Mouse (Mus musculus): ENCODE data around the gene Ciapin1. TPM values are rescaled to one million over a fixed set of nuclear protein-coding genes. Genes with fewer than 3 reads are reported as not detected.

The Ciapin1 gene
- total RNA-seq, 2 experiments from 2014 or later: 84.1 to 89.3 TPM

DNA sequence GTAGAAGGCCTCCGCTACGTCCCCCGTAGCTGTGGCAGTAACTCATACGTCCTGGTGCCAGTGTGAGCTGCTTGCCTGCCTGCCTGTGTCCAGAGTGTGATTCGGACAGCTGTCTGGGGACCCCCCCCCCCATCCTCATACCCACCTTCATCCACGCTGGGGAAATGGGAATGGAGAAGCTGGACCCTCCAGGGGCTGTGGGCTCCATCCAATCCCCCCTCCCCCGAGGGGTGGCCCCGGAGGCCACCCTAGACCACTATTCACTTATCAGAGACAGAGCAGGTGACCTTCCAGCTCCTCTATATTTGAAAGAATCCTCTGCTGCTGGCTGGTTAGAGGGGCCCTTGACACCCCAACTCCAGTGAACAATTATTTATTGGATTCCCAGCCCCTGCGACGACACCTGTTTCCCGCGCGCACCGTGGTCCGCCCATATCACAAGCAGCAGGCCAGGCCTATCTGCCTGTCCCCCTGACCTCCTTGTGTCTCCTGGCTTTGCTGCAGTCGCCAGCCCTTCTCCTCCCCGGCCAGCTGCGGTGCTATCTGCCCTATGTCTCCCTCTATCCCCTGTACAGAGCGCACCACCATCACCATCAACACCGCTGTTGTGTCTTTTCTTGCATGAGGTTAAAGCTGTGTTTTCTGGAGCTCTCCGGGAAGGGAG is 57.5 kb downstream of the Ciapin1 start:
- DNase-seq (ENCODE audit: low spot score in 2 of 2): no peak

DNA sequence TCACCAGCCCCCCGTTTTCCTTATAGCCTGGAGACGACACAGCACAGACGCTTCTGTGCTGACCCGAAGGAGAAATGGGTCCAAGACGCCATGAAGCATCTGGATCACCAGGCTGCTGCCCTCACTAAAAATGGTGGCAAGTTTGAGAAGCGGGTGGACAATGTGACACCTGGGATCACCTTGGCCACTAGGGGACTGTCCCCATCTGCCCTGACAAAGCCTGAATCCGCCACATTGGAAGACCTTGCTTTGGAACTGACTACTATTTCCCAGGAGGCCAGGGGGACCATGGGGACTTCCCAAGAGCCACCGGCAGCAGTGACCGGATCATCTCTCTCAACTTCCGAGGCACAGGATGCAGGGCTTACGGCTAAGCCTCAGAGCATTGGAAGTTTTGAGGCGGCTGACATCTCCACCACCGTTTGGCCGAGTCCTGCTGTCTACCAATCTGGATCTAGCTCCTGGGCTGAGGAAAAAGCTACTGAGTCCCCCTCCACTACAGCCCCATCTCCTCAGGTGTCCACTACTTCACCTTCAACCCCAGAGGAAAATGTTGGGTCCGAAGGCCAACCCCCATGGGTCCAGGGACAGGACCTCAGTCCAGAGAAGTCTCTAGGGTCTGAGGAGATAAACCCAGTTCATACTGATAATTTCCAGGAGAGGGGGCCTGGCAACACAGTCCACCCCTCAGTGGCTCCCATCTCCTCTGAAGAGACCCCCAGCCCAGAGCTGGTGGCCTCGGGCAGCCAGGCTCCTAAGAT is 58.4 kb downstream of the Ciapin1 start:
- no peak for DNase-seq (ENCODE audit: low spot score in 2 of 2)

DNA sequence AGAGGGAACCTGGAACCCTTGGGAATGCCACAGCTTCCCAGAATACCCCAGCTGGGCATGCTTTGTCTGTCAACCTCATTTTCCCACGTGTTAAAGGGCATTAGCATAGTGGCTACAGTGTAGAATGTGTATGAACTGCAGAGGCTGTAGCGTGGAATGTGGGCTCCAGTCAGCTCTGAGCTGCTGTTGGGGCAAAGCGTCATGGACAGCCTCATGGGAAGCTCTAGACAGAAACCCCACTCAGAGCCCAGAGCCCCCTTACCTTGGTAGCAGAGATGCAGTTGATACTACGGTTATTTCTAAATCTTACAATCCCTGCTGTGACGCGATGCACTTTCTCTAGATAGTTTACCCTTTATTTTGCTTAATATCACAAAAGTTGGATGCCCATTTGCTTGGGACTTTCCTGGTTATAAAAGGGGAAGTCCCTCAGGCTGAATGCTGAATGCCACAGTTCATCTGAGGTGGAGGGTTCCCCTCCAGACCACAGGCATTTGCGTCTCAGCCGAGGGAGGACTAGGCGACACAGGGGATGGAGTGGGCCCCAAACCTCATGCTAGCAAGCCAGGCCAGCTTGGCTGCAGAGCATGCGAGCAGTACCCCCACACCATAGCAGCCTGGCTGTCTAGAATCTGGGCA is 59.1 kb downstream of the Ciapin1 start:
- DNase-seq (ENCODE audit: low spot score in 2 of 2): no peak

DNA sequence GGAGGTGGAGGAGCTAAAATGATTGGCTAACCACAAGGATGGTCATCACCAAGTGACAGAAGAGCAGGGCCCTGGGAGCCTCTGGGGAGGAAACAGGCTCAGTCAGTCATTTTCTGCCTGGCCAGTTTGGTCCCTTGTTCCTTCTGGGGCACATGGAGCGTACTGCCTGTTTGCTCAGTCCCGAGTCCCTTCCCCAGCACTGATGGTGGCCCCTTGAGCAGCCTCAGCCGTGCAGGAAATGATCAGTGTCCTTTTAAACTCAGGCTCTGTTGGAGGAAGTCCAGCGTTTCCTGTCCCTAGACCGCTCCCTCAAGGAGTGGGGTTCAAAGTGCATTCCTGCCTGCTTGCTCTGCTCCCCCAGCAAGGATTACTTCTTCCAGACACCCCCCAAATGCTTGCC is 59.7 kb downstream of the Ciapin1 start:
- no peak for DNase-seq (ENCODE audit: low spot score in 2 of 2)

DNA sequence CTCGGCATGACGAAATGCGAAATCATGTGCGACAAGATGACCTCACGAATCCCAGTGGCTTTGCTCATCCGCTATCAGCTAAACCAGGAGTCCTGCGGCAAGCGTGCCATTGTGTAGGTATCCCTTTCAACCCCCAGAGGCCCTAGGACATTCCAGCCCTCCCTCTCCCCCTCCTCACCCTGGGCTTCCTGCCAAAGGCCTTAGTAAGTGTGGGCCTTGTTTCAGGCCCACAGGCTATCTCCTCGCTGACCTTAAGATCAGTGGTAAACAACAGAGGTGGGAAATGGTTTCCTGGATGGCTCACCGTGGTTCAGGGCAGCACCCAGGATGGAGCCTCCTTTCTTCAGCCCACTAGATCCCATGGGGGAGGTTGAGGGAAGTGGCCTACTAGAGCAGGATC is 60.1 kb downstream of the Ciapin1 start:
- no peak for DNase-seq (ENCODE audit: low spot score in 2 of 2)

DNA sequence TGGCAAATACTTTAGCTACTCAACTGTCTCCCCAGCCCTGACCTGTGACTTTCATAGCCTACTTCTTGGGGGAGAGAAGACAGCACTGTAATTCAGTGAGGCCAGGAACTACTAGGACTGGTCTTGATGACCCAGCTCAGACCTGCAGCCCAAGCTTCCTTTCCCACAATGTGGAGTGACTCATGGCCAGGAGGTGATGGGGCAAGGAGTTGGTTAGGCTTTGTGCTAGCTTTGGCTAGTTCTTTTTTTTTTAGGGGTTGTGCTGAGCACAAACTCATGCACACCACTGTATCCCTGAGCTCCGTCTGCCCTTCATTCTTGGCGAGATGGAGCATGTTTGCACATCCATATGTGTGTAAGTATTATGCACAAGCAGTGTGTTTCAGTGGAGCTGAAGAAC is 61.8 kb downstream of the Ciapin1 start:
- DNase-seq (ENCODE audit: low spot score in 2 of 2): no peak

DNA sequence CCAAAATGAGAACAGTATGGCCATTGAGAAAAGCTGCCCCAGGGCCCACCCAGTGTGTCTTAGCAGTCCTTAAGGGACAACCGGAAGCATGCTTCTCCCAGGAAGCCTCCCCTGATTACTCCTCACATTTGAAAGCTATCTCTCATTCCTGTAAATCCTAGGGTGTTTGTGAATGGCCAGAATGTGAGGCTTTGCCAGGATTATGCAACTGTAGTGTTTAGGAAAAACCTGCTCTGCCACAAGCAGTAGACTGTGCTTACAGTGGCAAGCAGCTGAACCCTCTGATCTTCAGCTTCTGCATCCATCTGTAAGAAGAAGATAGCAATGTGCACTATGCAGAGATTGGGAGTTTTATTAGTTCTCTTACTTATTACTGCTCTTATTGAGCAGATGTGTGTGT is 63.6 kb downstream of the Ciapin1 start:
- DNase-seq (ENCODE audit: low spot score in 2 of 2): no peak

DNA sequence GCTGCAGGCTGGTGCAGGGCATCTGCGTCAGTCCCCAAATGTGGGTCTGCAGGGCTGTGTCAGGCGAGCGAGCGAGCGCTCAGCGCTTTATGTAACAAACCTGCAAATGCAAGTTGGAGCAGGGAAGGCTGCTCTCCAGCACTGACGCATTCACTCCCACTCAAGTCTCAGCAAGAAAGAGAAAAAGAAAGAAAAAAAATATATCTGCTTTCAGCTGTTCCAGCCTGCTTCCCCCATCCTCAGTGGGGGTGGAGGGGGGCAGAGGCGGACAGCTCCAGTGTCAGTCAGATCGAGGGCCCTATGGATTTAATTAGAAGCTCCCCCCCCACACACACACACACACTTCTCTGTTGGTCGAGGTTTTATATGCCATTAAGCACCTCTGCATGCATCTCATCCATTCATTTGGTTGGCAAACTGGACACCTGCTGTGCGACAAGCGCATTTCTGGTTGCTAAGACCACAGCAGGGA is 64.4 kb downstream of the Ciapin1 start:
- no peak for DNase-seq (ENCODE audit: low spot score in 2 of 2)

DNA sequence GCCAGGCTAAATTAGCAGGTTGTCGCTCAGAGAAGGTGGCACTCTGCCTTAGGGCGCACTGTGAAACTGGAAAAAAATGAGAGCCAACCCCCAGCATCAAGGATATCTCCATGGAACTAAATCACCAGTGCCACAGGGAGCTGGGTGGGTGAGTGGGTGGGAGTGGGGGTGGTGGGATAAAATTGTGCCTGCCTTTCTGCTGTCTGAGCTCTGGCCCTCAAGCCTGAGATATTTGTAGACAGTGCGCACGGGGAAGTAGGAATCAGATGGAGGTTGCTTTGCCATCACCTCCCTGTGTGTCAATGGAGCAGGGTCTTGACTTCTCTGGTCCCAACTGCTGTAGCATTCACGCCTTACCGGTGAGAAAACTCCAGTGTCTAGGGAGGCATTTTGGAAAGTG is 65.1 kb downstream of the Ciapin1 start:
- no peak for DNase-seq (ENCODE audit: low spot score in 2 of 2)

DNA sequence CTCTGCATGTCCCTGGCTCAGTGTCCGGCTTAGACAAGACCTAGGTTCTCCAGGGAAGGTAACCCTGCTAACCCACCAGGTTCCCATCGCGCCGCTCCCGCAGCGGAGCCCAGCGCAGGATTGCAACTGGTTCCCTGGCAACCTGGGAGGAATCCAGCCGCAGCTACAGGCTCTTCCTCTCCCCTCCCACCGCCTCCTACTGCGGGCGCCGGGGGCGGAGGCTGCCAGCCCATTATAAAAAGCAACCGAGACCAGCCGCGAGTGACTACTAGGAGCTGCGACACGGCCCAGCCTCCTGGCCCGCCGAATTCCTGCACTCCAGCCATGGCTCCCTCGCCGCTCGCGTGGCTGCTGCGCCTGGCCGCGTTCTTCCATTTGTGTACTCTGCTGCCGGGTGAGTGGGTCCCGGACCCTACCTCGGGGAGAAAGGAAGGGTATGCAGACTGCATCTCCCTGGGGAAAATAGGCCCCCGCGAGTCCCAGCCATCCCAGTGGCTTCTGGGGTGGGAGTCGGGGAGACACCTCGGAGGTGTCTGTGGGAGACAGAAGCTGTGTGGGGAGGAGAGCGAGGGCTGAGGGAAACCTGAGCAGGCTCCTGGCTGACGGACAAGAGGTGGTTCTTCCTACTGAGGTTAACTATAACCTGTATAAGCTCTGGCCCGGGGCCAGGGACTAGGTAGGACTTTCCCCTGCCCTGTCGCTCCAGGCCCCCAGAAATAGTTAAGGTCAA is 66.1 kb downstream of the Ciapin1 start, which contains the start of gene Cx3cl1:
Gene Cx3cl1 (plus strand): TSS at position 69 of the 730 bp plus-strand sequence.
- peak; percentile 41 to 57 for DNase-seq (ENCODE audit: low spot score in 2 of 2)

DNA sequence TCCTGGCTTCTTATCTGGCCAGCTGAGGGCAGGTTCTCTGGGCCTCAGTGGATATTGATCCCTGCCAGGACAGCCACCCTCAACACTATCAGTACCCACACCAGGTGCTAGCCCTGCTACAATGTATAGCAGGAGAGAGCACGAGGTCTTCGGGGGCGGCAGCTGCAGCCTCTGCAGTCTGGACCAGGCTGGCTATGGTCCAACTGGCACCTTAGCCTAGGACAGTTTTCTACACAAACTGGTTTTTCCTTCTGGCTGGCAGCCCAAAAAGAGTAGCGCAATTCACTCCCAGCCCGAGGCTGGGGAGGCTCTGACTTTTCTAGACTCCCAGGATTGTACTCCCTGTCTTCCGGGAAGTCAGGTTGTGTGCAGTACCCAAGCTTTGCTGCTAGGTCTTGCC is 67.2 kb downstream of the Ciapin1 start:
- DNase-seq (ENCODE audit: low spot score in 2 of 2): no peak

Other genes with a start within 250 kb of the Ciapin1 start
- gene Rspry1, start 236.4 kb downstream of the Ciapin1 start, total RNA-seq (2021): 10 to 100 TPM; 26.2 to 26.7 TPM
- gene Fam192a, start 236.4 kb downstream of the Ciapin1 start, total RNA-seq (2021): 10 to 100 TPM; 43.8 to 50.1 TPM
- 100 to 1,000 TPM; 101 to 111 TPM for gene Arl2bp, start 171.8 kb downstream of the Ciapin1 start, total RNA-seq (2021)
- gene Pllp, start 142.1 kb downstream of the Ciapin1 start, total RNA-seq (2021): 1 to 10 TPM; 3.3 to 4.1 TPM
- gene Ccl22, start 92.8 kb downstream of the Ciapin1 start, total RNA-seq (2021): under 1 TPM; 0.25 to 0.31 TPM
- gene Cx3cl1, start 66.3 kb downstream of the Ciapin1 start, total RNA-seq (2021): 10 to 100 TPM; 18.8 to 21.1 TPM
- gene Ccl17, start 27.9 kb downstream of the Ciapin1 start, total RNA-seq (2021): under 1 TPM; 0.87 to 0.90 TPM
- gene Coq9, start within 50 bp of the Ciapin1 start, total RNA-seq (2021): 100 to 1,000 TPM; 128 to 144 TPM
- gene Polr2c, start 19.1 kb upstream of the Ciapin1 start, total RNA-seq (2021): 10 to 100 TPM; 61.4 to 65.6 TPM
- 10 to 100 TPM; 21.5 to 24.9 TPM for gene Dok4, start 38.0 kb upstream of the Ciapin1 start, total RNA-seq (2021)
- gene Ccdc102a, start 79.7 kb upstream of the Ciapin1 start, total RNA-seq (2021): 10 to 100 TPM; 13.3 to 14.0 TPM
- gene Adgrg5, start 85.3 kb upstream of the Ciapin1 start, total RNA-seq (2021): under 1 TPM; 0.28 to 0.42 TPM
- gene Adgrg1, start 136.4 kb upstream of the Ciapin1 start, total RNA-seq (2021): 10 to 100 TPM; 38.3 to 62.3 TPM
- 1 to 10 TPM; 6.2 to 7.8 TPM for gene Adgrg3, start 179.3 kb upstream of the Ciapin1 start, total RNA-seq (2021)
- gene Drc7, start 216.7 kb upstream of the Ciapin1 start, total RNA-seq (2021): not detected
- gene Katnb1, start 242.8 kb upstream of the Ciapin1 start, total RNA-seq (2021): 10 to 100 TPM; 20.2 to 20.9 TPM

All from adrenal gland, postnatal 4 days (tissue).